Mouse (Mus musculus) liver, adult 2 months (tissue): ENCODE measurements around the gene Pxmp4. TPM values are rescaled to one million over a fixed set of nuclear protein-coding genes. Genes with fewer than 3 reads are reported as not detected.

Experiments used
- DNase-seq: peaks from one replicate; pipeline ENCODE4 v3.0.0-alpha.2; 2011; ENCODE audit warnings: low read depth, low spot score; ENCODE audit errors: extremely low read depth
- H3K27ac ChIP-seq: fragments of 200-500 bp; replicated peaks from 2 replicates; pipeline ENCODE4 v1.5.1; 2012; ENCODE audit warnings: low read depth, mild to moderate bottlenecking, control low read depth, inconsistent platforms, low read length; ENCODE audit not compliant: insufficient read depth
- H3K27me3 ChIP-seq: fragments of 200-500 bp; 2 replicates; pipeline ENCODE4 v1.6.1; 2012; ENCODE audit warnings: mild to moderate bottlenecking, moderate library complexity, low read length, inconsistent platforms; ENCODE audit not compliant: control insufficient read depth, insufficient read depth
- H3K36me3 ChIP-seq: fragments of 200-500 bp; 2 replicates; pipeline ENCODE4 v1.6.1; 2012; ENCODE audit warnings: low read length, inconsistent platforms; ENCODE audit not compliant: control insufficient read depth, insufficient read depth
- H3K4me1 ChIP-seq: fragments of 200-500 bp; 2 replicates; pipeline ENCODE4 v1.6.1; 2011; ENCODE audit warnings: low read length; ENCODE audit not compliant: control insufficient read depth, insufficient read depth
- H3K4me3 ChIP-seq: fragments of 200-500 bp; 2 replicates; pipeline ENCODE4 v1.5.1; 2011; ENCODE audit warnings: low read depth, mild to moderate bottlenecking, control low read depth, low read length, moderate library complexity; ENCODE audit not compliant: insufficient read depth
- H3K79me2 ChIP-seq: fragments of 200-500 bp; 2 replicates; pipeline ENCODE4 v1.6.1; 2012; ENCODE audit warnings: inconsistent platforms, mild to moderate bottlenecking, low read length, moderate library complexity; ENCODE audit not compliant: control insufficient read depth, insufficient read depth
- H3K9ac ChIP-seq: fragments of 200-500 bp; 2 replicates; pipeline ENCODE4 v1.6.1; 2012; ENCODE audit warnings: low read depth, mild to moderate bottlenecking, control low read depth, inconsistent platforms, low read length
- CTCF ChIP-seq: fragments of 200-500 bp; IDR thresholded peaks from 2 replicates; pipeline ENCODE4 v1.5.1; 2011; ENCODE audit warnings: low read depth, low read length, control low read depth
- POLR2A ChIP-seq: fragments of 200-500 bp; IDR thresholded peaks from 2 replicates; pipeline ENCODE4 v1.6.1; 2011; ENCODE audit warnings: low read length, control low read depth; ENCODE audit not compliant: insufficient read depth; ENCODE audit errors: extremely low read depth
- WGBS: fragments of 180-500 bp; shearing (Covaris S2); methylation state at CpG from one replicate; pipeline ENCODE4 v1.1.7; 2018; 5-methylcytosine and 5-hydroxymethylcytosine counted together
- polyA plus RNA-seq: library from polyadenylated mRNA; depleted of rRNA; stranded (reverse); fragments of >200 nt; gene quantifications from 2 replicates; pipeline ENCODE4 v1.2.3, GENCODE M21; 2012
- total RNA-seq: library from RNA; depleted of rRNA; stranded (reverse); fragments of >200 nt; gene quantifications from 2 replicates; pipeline ENCODE4 v1.2.3, GENCODE M21; 2014

Gene Pxmp4
- total and polyA plus RNA-seq, 2 experiments: 39.9 to 127 TPM

DNA sequence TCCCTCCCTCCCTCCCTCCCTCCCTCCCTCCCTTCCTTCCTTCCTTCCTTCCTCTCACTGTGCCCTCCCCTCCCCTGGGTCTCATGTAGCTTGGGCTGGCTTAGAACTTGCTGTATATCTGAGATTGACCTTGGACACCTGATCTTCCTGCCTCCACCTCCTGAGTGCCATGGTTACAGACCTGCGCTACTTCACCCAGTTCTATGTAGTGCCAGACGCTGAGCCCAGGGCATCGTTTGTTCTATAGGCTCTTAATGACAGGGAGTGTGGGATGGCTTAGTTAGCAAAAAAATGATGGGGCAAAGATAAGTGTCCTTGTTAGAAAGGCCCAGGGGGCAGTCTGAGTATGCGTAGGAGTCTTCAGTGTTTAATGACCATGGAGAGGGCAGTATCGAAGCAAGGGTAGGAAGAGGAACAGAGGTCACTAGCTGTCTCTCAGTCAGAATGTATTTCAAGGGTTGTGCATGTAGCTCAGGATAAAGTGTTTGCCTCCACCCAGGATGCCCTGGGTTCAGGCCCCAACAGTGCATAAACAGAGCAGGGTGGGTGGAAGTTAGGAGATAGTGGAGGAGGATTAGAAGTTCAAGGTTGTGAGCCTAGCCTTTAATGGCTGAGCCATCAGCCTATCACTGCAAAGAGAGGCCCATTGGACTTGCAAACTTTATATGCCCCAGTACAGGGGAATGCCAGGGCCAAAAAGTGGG, 29.7 kb upstream of the Pxmp4 start:
- Histone ChIP-seq H3K36me3 (peaks cover 10% of the 10 kb centered on the region), H3K4me3 (no peak overlapping the region), H3K79me2 (no peaks in the 10 kb centered on the region), H3K27me3 (no peaks in the 10 kb centered on the region), H3K27ac (no peak overlapping the region), H3K9ac (no peak overlapping the region), H3K4me1 (no peaks in the 10 kb centered on the region)
- DNase-seq: no peak
- TF ChIP-seq CTCF (no peak), POLR2A (no peak)
- 95% methylated on average over 5 of the region's 5 CpGs for whole genome bisulfite sequencing

DNA sequence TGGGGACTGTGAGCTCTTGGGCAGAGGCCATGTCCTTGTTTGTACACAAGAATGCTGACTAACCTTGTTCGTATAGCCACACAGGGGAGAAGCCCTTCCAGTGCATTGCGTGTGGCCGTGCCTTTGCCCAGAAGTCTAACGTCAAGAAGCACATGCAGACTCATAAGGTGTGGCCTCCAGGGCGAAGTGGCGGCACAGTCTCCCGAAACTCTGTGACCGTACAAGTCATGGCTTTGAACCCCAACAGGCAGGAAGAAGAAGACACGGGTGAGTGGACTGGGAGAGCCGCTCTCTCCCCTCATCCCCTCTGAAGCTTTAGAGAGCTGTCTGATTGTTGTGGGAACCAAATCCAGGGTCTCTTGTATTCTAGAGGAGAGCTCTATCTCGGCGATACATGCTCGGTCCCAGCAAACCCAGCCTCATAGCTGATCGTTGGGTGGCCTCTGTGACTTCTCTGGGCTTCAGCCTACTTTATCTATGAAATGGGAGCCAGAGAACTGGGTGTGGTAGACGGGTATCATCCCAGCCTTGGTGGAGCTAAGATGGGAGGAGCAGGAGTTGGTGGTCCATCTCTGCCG, 28.8 kb upstream of the Pxmp4 start:
- Histone ChIP-seq H3K4me1 (no peaks in the 10 kb centered on the region), H3K27ac (no peak overlapping the region), H3K36me3 (peaks cover 10% of the 10 kb centered on the region), H3K4me3 (no peak overlapping the region), H3K79me2 (no peaks in the 10 kb centered on the region), H3K9ac (no peak overlapping the region), H3K27me3 (no peaks in the 10 kb centered on the region)
- WGBS: 96% methylated on average over 16 of the region's 16 CpGs
- no peak for DNase-seq
- no peak for TF ChIP-seq POLR2A
- no peak for TF ChIP-seq CTCF

DNA sequence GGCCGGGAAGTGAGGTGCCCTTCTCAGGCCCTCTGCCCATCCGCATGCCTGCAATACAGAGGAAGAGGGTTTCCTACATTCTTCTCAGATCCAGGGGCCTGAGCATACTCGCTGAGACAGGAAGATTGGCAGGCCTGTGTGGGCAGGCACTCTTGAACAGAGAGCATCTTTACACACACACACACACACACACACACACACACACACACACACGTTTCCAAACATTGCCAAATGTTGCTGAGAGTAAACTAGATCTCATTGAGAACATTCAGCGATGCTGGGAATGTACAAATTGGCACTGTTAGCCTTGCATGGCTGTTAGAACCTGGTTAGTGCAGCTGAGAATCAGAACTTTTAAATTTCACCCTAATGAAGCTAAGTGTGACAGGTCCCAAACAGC, 27.0 kb upstream of the Pxmp4 start:
- DNase-seq: no peak
- Histone ChIP-seq H3K27ac (no peak overlapping the region), H3K4me3 (no peak overlapping the region), H3K36me3 (peaks cover 13% of the 10 kb centered on the region), H3K27me3 (no peaks in the 10 kb centered on the region), H3K9ac (no peak overlapping the region), H3K79me2 (no peaks in the 10 kb centered on the region), H3K4me1 (no peaks in the 10 kb centered on the region)
- WGBS: 75% methylated on average over 5 of the region's 5 CpGs
- TF ChIP-seq CTCF (no peak), POLR2A (no peak)

DNA sequence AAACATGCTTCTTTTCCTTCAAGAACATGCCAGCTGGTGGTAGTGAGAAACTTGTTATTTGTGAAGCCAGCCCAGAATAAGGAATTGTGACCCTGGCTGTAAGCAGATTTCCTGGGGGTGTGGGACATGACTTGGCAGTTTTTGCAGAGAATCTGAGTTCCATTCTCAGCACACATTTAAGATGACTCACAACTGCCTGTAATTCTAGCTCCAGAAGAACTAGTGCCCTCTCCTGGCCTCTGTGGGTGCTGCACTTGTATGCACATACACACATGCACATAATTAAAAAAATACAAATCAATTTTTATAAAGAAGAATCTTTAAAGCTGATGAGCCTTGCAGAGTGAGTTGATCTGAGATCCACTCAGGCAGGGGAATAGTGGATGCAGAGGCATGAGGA, 20.6 kb upstream of the Pxmp4 start:
- no peak for DNase-seq
- TF ChIP-seq POLR2A (no peak), CTCF (no peak)
- H3K4me1 ChIP-seq: no peaks in the 10 kb centered on the region
- no peak overlapping the region for H3K4me3 ChIP-seq
- peaks cover 14% of the 10 kb centered on the region for H3K36me3 ChIP-seq
- no peak overlapping the region for H3K9ac ChIP-seq
- H3K27ac ChIP-seq: no peak overlapping the region
- H3K79me2 ChIP-seq: no peaks in the 10 kb centered on the region
- no peaks in the 10 kb centered on the region for H3K27me3 ChIP-seq

DNA sequence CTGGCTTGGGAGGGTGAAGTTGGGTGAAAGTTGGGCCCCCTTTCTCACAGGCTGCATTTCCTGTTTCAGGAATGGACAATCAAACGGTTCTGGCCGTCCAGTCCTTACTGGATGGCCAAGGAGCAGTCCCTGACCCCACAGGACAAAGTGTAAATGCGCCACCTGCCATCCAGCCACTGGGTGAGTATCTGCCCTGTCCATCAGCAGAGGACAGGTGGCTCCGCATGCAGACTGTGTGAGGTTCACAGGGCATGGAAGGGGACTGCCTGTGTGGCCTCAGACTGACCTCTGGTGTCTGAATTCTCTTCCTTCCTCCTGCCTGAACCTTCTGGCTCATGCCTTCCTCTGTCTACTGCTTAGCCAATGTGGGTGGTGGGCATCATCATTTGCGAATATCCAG, 18.2 kb upstream of the Pxmp4 start:
- Histone ChIP-seq H3K4me3 (no peak overlapping the region), H3K4me1 (no peaks in the 10 kb centered on the region), H3K79me2 (no peaks in the 10 kb centered on the region), H3K36me3 (peaks cover 8% of the 10 kb centered on the region), H3K27me3 (no peaks in the 10 kb centered on the region), H3K27ac (no peak overlapping the region), H3K9ac (no peak overlapping the region)
- peak; percentile 72 for DNase-seq
- 28% methylated on average over 5 of the region's 5 CpGs for WGBS
- TF ChIP-seq POLR2A (no peak), CTCF (peak; percentile 45)

DNA sequence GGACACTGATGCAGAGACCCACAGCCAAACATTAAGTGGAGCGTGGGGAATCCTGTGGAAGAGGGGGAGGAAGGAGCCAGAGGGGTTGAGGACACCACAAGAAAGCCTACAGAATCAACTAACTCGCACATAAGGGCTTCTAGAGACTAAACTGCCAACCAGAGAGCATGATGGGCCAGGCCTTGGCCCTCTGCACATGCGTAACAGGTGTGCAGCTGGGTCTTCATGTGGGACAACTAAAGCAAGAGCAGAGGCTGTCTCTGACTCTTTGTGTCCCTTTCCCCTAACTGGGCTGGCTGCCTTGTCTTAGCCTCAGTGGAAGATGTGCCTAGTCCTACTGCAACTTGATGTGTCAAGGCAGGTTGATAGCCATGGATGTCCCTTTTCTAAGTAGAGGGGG, 13.6 kb upstream of the Pxmp4 start:
- Histone ChIP-seq H3K4me1 (peaks cover 3% of the 10 kb centered on the region; the same call in 1 of the 2 replicates), H3K27ac (no peak overlapping the region), H3K4me3 (no peak overlapping the region), H3K27me3 (no peaks in the 10 kb centered on the region), H3K79me2 (no peaks in the 10 kb centered on the region), H3K9ac (no peak overlapping the region), H3K36me3 (no peaks in the 10 kb centered on the region)
- no peak for DNase-seq
- TF ChIP-seq POLR2A (no peak), CTCF (no peak)
- 93% methylated on average over 3 of the region's 3 CpGs for WGBS
